In the genomic region with DNA sequence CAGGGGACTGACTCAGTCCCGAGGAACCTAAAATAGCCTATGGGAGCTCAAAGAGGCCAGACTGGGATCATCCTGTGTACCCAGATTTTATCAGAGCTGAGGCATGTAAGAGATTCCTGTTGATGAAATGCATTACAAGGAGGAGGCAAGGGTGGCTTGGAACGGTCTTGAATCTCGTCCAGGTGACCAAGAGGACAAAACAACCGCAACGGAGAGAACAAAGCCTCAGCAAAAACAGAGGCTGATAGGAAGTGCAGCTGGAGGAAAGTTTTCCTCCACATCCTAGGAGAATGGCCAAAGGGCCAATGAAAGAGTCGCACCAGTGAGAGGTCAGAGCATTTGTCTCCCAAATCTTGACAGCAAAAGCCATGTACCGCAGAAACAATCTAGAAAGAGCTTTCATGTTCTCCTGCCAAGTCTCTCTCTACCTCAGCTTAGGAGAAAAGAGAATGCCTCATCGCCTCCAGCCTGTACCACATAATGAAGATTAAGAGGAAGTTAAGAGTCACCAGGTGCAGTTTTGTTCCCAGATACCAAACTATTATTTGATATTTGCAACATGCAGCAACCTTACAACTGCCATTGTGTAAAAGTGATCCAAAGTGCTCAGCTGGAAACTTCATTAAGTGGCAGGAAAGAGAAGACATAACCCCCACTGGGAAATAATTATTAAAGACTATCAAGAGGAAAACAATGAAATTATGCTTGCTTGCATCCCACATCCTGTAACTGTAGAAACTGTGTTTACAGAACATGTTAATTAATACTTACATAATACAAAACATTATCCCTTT, we compare ENCODE assay signal across 15 mouse cellular contexts.
DNase-seq lines count a peak whose midpoint lies in the region; ATAC-seq lines count a peak whose summit lies in the region.
"Had no signal": no experiment of that assay in that cellular context is flagged by ENCODE, and none has a peak within 500 bp of the region (broad histone marks: within the 10 kb centered on the region; RNA-seq: fewer than 3 reads in every experiment).

No protein-coding gene starts in this region.

- DNase-seq in kidney, postnatal 10 days: peak; percentile 6
- peak; percentile 30 for DNase-seq in Muller cell, postnatal 12 days (ENCODE audit: inconsistent ontology term)
- peak; percentile 68 for DNase-seq in heart, adult 8-10 months (ENCODE audit: low spot score)
- no peak for DNase-seq in limb, embryonic 10.5 days (ENCODE audit: low spot score)
- no peak for DNase-seq in cerebellum, postnatal 25 days
- DNase-seq: adrenal gland, adult 8-10 months; cerebellum, adult 9-10 months; embryo, embryonic 11 days; kidney, adult 9 months had no signal

- H3K27me3 ChIP-seq in kidney, embryonic 15.5 days: no peaks in the 10 kb centered on the region
- no peaks in the 10 kb centered on the region for H3K27me3 ChIP-seq in limb, embryonic 10.5 days (ENCODE audit: low read depth, poor library complexity, severe bottlenecking)
- H3K27me3 ChIP-seq in intestine, embryonic 16.5 days (replicated peaks; ENCODE audit: control insufficient read depth, insufficient read depth, low read length): no peaks in the 10 kb centered on the region
- H3K27me3 ChIP-seq: limb, embryonic 13.5 days; liver, embryonic 15.5 days had no signal

- 0 out of 2 replicates have a peak, but pooled peaks cover 4% of the 10 kb centered on the region for H3K4me1 ChIP-seq in kidney, embryonic 15.5 days
- peaks cover 15% of the 10 kb centered on the region for H3K4me1 ChIP-seq in limb, embryonic 10.5 days
- no peaks in the 10 kb centered on the region for H3K4me1 ChIP-seq in intestine, embryonic 16.5 days (ENCODE audit: control insufficient read depth, insufficient read depth, low read length)
- H3K4me1 ChIP-seq: liver, embryonic 15.5 days had no signal

- H3K27ac ChIP-seq in kidney, embryonic 15.5 days: no peak overlapping the region
- 0 out of 2 replicates have a peak overlapping the region, but pooled peaks have one; percentile 7 for H3K27ac ChIP-seq in limb, embryonic 10.5 days
- H3K27ac ChIP-seq in intestine, embryonic 16.5 days (ENCODE audit: low read length): no peak overlapping the region
- H3K27ac ChIP-seq: limb, embryonic 13.5 days; liver, embryonic 15.5 days had no signal

- no peaks in the 10 kb centered on the region for H3K36me3 ChIP-seq in kidney, embryonic 15.5 days
- H3K36me3 ChIP-seq in limb, embryonic 10.5 days: no peaks in the 10 kb centered on the region
- no peaks in the 10 kb centered on the region for H3K36me3 ChIP-seq in intestine, embryonic 16.5 days (ENCODE audit: control insufficient read depth, insufficient read depth, low read length)
- H3K36me3 ChIP-seq: G1E; limb, embryonic 13.5 days; liver, embryonic 15.5 days had no signal

- no peaks in the 10 kb centered on the region for H3K9me3 ChIP-seq in kidney, embryonic 15.5 days (replicated peaks)
- H3K9me3 ChIP-seq in limb, embryonic 10.5 days (replicated peaks): no peaks in the 10 kb centered on the region
- H3K9me3 ChIP-seq in intestine, embryonic 16.5 days (ENCODE audit: control insufficient read depth, low read length): no peaks in the 10 kb centered on the region
- H3K9me3 ChIP-seq: G1E; limb, embryonic 13.5 days; liver, embryonic 15.5 days had no signal

- ATAC-seq in kidney, embryonic 15.5 days (replicated peaks; ENCODE audit: low FRiP score): no peak
- no peak for ATAC-seq in intestine, embryonic 16.5 days
- ATAC-seq: forebrain, embryonic 14.5 days had no signal

- H3K4me3 ChIP-seq in kidney, embryonic 15.5 days (replicated peaks): no peak overlapping the region
- H3K4me3 ChIP-seq in limb, embryonic 10.5 days: no peak overlapping the region
- H3K4me3 ChIP-seq in intestine, embryonic 16.5 days (ENCODE audit: low read length): no peak overlapping the region
- H3K4me3 ChIP-seq: limb, embryonic 13.5 days; liver, embryonic 15.5 days had no signal

- 52% methylated on average over 8 of the region's 8 CpGs for WGBS in kidney, embryonic 15.5 days
- WGBS in limb, embryonic 10.5 days: 67% methylated on average over 8 of the region's 8 CpGs
- WGBS in intestine, embryonic 16.5 days: 66% methylated on average over 8 of the region's 8 CpGs

- H3K9ac ChIP-seq in kidney, embryonic 15.5 days: no peak overlapping the region
- H3K9ac ChIP-seq in intestine, embryonic 16.5 days (ENCODE audit: low read depth, low read length): no peak overlapping the region
- H3K9ac ChIP-seq: limb, embryonic 13.5 days; liver, embryonic 15.5 days had no signal

- no peak overlapping the region for H3K4me2 ChIP-seq in kidney, embryonic 15.5 days
- no peak overlapping the region for H3K4me2 ChIP-seq in intestine, embryonic 16.5 days (ENCODE audit: low read depth, low read length)
- H3K4me2 ChIP-seq: limb, embryonic 13.5 days; liver, embryonic 15.5 days had no signal

Comparison
In these comparisons a context has a peak if more than half of its experiments do, and no peak if none do; other contexts are left out.
1. DNase-seq: peak in kidney, postnatal 10 days (single experiment), Muller cell, postnatal 12 days (single experiment) and heart, adult 8-10 months (single experiment); none in limb, embryonic 10.5 days (single experiment) and cerebellum, postnatal 25 days (0 of 2).